Mouse (Mus musculus) layer of hippocampus, adult 18-20 months (tissue): ENCODE measurements around the gene Tef. TPM values are rescaled to one million over a fixed set of nuclear protein-coding genes. Genes with fewer than 3 reads are reported as not detected.
A peak's percentile ranks its signal among the peaks of the same experiment; 100 is the strongest.

Experiments used
- DNase-seq, 2 experiments: peaks; one replicate each; pipeline ENCODE4 v3.0.0; 2022; ENCODE audit warnings: low spot score in 2 of 2
- total RNA-seq, 2 experiments: library from RNA; stranded (reverse); gene quantifications; 2 replicates each; pipeline ENCODE4 v1.2.3; 2021

Gene Tef
- total RNA-seq, 2 experiments from 2014 or later: 293 to 297 TPM

GRCm38 (mm10) chr15:81848301-81848700, 46.1 kb downstream of the Tef start:
- peak in 1 of 2 experiments; percentile 79 for DNase-seq

GRCm38 (mm10) chr15:81849104-81849503, 46.9 kb downstream of the Tef start:
- no peak for DNase-seq

DNA sequence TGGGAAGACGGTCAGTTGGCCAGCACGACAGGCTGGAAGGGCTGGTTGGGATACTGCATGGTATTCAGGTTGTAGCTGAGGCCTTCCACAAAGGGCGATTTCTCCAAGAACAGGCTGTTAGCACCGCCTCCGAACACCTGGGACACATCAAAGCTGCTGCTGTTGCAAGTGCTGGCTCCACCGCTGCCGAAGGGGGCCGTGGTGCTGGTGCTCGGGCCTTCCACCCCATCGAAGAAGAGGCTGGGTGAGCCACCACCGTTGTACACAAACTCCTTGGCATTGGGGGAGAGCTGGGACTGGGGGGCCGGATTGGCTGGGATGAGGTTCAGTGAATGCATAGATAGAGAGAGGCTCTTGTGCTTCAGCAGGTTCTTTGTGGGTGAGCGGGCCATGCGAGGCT, 48.5 kb downstream of the Tef start:
- DNase-seq: no peak

- DNase-seq: no peak
These were observed 49.2 kb downstream of the Tef start for GRCm38 (mm10) chr15:81851375-81851774.

DNA sequence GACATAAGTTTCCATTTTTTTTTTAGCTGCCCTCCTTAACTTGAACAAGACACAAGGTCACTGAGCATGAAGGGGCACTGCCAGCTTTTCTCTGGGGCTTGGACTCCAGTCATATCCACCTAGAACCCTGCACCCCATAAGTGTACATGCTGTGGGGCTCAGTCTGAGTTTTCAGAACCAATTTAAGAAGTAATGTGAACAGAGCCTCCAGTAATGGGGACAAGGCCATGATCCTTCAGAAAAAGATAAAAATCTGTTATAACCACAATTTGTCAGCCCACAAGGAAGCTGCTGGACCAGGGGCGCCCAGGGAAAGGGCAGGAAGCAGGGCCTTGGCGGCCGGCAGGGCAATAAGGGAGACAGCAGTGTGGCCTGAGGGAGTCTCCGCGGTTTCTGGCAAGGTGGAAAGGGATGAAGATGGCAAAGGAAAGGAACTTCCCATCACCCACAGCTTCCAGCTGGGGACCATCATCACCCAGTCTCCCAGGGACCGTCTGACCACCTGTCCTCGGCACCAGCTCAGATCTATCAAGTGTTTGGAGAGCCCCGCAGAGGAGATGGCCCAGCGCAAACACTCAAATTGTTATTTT, 50.3 kb downstream of the Tef start:
- DNase-seq: no peak

DNA sequence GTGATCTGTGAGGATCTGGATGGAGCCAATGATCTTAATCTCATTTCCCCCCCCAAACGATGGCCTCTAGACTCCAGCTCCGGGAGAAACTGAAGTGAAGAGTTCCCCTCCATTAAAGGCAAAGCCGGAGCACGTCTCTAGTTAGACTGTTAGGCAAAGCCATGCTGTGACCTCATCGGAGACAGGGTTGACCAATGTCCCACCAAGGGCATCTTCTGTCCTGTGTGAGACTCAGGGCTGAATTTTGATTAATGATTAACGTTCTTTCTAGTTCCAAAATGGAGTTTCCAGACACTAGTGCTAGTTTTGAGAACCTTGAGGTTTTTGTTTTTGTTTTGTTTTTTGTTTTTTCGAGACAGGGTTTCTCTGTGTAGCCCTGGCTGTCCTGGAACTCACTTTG, 50.9 kb downstream of the Tef start:
- no peak for DNase-seq

DNA sequence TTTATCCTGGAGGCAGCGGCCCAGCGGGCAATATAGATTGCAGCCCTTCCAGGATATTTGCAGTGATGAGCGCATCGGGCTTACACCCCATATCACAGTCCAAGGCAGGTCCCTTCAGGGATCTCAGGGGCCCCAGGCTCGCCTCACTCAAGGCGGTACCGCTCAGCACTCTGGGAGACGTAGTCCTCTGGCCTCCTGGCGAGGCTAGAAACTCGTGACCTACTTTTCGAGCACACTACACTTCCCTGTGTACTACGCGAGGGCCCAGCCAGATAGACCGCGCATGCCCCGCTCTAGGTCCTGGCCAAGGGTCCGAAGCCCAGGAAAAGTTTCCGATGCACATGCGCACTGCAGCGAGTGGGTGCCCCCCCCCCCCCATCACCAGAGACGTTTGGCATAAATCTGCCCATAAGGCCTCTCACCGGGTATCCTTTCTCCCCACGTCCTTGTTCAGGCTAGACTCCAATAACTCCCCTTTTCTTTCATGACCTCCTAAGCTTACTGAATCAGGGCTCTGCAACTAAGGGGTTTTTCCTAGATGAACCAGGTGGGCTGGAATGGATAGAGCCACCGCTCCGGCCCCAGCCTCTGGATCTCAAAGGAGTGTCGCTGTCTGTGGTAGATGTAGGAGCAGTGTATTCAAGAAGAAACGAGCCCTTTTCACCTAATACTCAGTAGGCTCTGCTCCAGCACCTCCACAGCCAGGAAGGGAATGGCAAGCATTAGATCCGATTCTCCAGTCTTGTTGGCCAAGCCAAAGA, 54.0 kb downstream of the Tef start:
- DNase-seq: peak; percentile 76 to 90

DNA sequence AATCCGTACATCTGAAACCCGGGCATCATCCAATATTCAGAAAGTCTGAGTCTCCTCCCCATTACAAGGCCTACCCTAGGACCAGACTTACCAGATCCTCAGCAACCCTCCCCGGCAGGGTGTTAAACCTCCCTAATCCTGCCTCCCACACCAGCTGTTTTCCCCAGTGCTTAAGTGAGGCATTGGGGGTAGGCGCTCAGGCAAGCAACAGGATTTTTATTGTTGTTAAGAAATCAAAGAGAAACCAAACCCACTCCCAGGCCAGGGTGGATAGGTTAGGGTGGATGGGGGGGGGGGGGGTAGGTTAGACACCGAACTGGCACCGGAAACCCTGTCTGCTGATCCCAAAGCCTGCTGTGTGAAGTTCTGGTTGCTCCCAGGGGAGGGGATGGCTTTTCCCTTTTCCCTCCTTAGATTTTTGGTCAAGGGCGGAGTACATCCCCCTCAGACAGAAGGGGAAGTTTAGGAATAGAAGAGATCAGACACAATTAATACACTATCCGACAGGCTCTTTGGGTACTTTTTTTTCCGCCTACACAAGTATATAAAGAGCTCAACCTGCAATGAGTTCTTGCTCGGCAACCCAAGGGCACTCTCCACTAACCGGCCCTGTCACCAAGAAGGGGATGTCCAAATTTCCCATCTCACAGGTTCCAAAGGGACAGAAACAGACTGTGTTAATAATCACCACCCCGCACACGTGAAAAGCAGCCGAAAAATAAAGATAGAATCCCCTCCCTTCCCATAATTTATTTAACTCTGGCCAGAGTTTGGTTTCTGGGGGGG, 54.9 kb downstream of the Tef start:
- no peak for DNase-seq

GRCm38 (mm10) chr15:81857724-81858116, 55.5 kb downstream of the Tef start:
- DNase-seq: no peak

DNA sequence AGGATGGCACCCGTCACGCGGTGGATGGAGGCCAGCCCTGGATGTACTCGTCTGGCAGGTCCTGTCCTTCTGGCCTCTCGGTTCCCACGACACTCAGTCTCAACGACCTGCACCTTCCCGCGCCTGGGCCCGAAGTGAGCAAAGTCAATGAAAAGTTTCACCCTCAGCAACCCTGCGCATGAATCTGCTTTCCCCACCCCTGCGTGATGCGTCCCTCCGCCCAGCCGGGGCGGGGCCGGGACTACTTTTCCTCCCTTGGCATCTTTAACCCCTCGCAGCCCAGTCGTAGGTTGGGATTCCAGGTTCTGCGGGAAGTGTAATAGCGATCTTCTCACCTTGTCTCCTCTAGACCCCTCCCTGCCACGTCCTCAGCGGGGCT, 55.9 kb downstream of the Tef start:
- peak; percentile 90 to 96 for DNase-seq

- peak; percentile 59 to 83 for DNase-seq
These were observed 56.5 kb downstream of the Tef start, which contains the start of gene Tob2 for GRCm38 (mm10) chr15:81858517-81859329. Tob2 (minus strand) TSS chr15:81858796.

GRCm38 (mm10) chr15:81859330-81860255, 57.4 kb downstream of the Tef start:
- DNase-seq: peak; percentile 86 to 96

GRCm38 (mm10) chr15:81860471-81861135, 58.4 kb downstream of the Tef start:
- DNase-seq: no peak

GRCm38 (mm10) chr15:81864238-81864637, 62.0 kb downstream of the Tef start:
- no peak for DNase-seq

- no peak for DNase-seq
These were observed 67.8 kb downstream of the Tef start for GRCm38 (mm10) chr15:81869985-81870384.

DNA sequence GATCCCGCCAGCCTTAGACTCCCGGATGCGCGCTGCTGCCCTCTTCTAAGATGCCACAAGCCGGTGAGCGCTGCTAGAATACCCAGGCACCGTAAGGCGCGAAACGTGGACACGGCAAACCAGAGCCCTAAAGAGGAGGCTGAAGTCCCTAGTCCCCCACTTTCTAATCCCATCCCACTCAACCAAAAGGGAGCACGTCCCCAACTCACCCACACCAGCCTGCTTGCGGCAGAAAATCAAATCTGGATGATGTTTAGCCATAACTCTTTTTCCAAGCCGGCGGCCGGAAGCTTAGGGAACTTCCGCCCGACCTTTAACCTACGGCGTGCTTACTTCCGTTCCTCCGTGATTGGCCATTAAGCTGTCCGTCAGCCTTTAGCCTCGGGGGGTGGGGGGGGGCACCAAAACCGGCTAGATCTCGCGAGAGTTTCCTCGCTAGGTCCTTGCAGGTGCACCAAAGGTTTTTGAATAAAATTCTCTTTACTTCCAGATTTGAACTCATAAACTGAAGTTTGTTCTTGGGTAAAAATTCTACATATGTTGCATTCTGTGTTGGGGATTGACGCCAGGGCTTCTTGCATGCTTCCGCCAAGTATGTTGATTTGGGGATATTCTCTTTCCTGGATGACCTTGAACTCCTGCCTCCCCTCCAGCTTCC, 69.5 kb downstream of the Tef start, which contains the start of gene Phf5a:
Phf5a (minus strand) TSS at position 308 of the 658 bp plus-strand sequence.
- DNase-seq: peak; percentile 70 to 91

GRCm38 (mm10) chr15:81872262-81873136, 70.3 kb downstream of the Tef start, which contains the start of gene Aco2:
Aco2 (plus strand) TSS chr15:81872309.
- peak; percentile 98 to 100 for DNase-seq
